Mouse (Mus musculus): ENCODE data around the gene Bcdin3d. TPM values are rescaled to one million over a fixed set of nuclear protein-coding genes. Genes with fewer than 3 reads are reported as not detected.

Gene Bcdin3d
- polyA plus RNA-seq, 1 experiment from 2014 or later = 14.8 TPM

DNA sequence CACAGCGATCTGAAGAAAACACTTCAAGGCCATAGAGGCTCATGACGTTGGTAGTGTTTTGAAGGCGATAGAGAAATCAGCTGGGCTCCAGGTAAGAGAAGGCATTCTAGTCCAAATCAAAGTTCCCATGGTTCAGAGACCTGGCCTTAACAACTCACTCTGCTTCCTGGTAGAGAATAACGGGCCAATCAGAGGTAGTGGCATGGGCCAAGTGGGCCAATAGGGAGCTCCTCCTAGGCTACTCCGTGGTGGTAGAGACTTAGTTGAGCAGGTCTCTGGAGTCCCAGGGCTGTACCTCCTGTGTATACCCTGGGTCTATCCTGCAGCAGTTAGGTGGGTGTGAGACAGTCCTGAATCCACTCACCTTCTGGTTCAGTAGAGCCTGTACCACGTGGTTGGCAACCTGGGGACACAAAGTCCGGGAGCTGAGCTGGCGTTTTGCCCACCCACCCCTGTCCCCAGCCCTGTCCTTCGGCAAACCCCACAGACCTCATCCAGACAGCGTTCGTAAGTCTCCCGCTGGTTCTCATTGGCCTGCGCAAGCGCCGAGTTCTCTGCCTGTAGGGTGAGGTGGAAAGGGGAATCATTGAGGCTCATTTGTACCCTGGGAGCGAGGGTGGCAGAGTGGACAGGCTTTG lies 41.3 kb downstream of the Bcdin3d start:
- H3K4me1 ChIP-seq = peaks cover 16% of the 10 kb centered on the region
- H3K4me3 ChIP-seq (replicated peaks) = no peak overlapping the region
- peaks cover 10% of the 10 kb centered on the region for H3K36me3 ChIP-seq
- no peak overlapping the region for H3K9ac ChIP-seq
- 85% methylated on average over 16 of the region's 16 CpGs for WGBS
- H3K4me2 ChIP-seq = no peak overlapping the region
- H3K27ac ChIP-seq = no peak overlapping the region
- ATAC-seq (ENCODE audit: insufficient read depth, low FRiP score, low read depth) = no peak
- no peaks in the 10 kb centered on the region for H3K27me3 ChIP-seq (replicated peaks)
- H3K9me3 ChIP-seq = no peaks in the 10 kb centered on the region

DNA sequence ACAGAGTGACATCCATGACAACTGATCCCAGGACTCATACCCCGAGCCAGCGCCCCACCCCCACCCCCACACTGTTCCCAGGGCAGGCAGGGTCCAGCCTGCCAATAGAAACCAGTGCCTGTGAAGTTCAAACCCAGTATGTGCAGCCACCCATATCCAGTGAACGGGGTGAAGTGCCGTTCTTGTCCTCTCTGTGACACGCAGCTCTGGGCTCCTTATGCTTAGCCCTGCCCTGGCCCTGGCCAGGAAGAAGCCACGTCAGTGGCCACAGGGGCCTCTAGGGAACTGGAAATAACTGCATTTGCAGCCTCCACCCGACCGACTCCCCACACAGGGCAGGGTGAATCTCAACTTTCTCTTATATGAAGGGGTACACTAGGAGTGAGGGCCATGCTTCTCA lies 42.6 kb downstream of the Bcdin3d start:
- H3K27me3 ChIP-seq (replicated peaks) = no peaks in the 10 kb centered on the region

DNA sequence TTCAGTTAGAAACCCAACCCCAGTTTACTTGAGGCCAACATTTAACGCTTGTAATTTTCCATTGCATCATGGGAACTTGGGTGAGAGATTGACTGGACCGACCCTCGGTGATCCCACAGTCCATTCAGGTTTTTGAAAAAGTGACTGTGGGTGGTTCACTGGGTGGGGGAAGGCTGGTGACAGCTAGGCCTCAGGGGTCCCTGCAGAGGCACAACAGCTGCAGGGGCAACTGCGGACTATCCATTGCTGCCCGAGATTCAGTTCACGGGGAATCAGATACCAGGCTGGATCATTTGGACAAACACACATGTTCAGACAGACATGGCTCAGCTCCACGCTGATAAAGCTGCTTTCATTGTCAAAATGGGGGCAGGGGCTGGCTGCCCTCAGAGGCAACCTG lies 43.0 kb downstream of the Bcdin3d start:
- no peak overlapping the region for H3K4me2 ChIP-seq
- H3K4me3 ChIP-seq (replicated peaks) = no peak overlapping the region
- H3K27ac ChIP-seq = no peak overlapping the region
- H3K9ac ChIP-seq = no peak overlapping the region
- peaks cover 14% of the 10 kb centered on the region for H3K4me1 ChIP-seq
- H3K36me3 ChIP-seq = peaks cover 10% of the 10 kb centered on the region
- ATAC-seq (ENCODE audit: insufficient read depth, low FRiP score, low read depth) = no peak
- 78% methylated on average over 7 of the region's 7 CpGs for WGBS
- H3K9me3 ChIP-seq = no peaks in the 10 kb centered on the region
- H3K27me3 ChIP-seq (replicated peaks) = no peaks in the 10 kb centered on the region

More for the DNA sequence above, 42.6 kb downstream of the Bcdin3d start:
- Histone ChIP-seq H3K4me1 (peaks cover 16% of the 10 kb centered on the region), H3K9ac (no peak overlapping the region), H3K36me3 (peaks cover 10% of the 10 kb centered on the region), H3K4me2 (no peak overlapping the region), H3K4me3 (replicated peaks) (no peak overlapping the region), H3K27ac (no peak overlapping the region), H3K9me3 (no peaks in the 10 kb centered on the region)
- WGBS = 75% methylated on average over 8 of the region's 8 CpGs
- no peak for ATAC-seq (ENCODE audit: insufficient read depth, low FRiP score, low read depth)

DNA sequence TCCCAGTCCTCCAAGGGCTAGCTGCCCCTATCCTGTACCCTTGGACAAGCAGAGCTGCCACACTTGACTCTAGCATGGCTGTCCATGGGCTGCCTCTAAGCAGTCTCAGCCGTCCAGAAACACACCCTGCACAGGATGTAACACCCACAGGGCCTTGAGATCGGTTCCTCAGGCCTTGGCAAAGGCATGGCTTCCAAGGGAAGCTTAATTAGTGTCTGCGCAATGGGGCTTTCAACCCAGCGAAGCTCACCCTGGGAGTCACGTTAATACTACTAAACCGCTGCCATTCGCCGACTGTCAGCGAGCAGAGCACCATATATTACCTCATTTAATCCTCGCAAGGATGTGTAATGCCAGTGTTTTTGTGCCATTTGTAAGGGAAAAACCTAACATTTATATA lies 43.5 kb downstream of the Bcdin3d start:
- H3K4me1 ChIP-seq = peaks cover 12% of the 10 kb centered on the region
- 88% methylated on average over 10 of the region's 10 CpGs for WGBS
- peaks cover 13% of the 10 kb centered on the region for H3K36me3 ChIP-seq
- ATAC-seq (ENCODE audit: insufficient read depth, low FRiP score, low read depth) = no peak
- H3K9ac ChIP-seq = no peak overlapping the region
- H3K27ac ChIP-seq = no peak overlapping the region
- no peaks in the 10 kb centered on the region for H3K27me3 ChIP-seq (replicated peaks)
- H3K4me2 ChIP-seq = no peak overlapping the region
- no peaks in the 10 kb centered on the region for H3K9me3 ChIP-seq
- H3K4me3 ChIP-seq (replicated peaks) = no peak overlapping the region

DNA sequence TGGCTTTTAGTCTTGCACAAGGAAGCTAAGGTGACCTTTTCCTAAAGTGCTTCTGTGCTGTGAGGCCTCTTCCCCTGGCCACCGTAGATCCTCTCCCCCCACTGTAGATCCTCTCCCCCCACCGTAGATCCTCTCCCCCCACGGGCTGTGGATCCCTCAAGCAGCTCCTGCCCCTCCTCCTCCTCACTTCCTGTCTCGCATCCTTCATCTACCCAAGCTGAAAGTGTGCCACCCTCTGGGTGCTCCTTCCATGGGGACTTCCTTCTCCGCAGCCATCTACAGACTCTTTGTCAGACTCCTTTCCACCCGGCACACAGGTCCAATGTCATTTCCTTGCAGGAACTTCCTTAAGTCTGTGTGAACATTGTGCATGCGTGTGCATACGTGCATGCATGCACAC lies 44.1 kb downstream of the Bcdin3d start:
- 75% methylated on average over 8 of the region's 8 CpGs for WGBS
- H3K36me3 ChIP-seq = peaks cover 19% of the 10 kb centered on the region
- H3K4me3 ChIP-seq (replicated peaks) = no peak overlapping the region
- H3K9ac ChIP-seq = no peak overlapping the region
- no peak for ATAC-seq (ENCODE audit: insufficient read depth, low FRiP score, low read depth)
- H3K27me3 ChIP-seq (replicated peaks) = no peaks in the 10 kb centered on the region
- H3K9me3 ChIP-seq = no peaks in the 10 kb centered on the region
- no peak overlapping the region for H3K4me2 ChIP-seq
- peaks cover 9% of the 10 kb centered on the region for H3K4me1 ChIP-seq
- no peak overlapping the region for H3K27ac ChIP-seq

DNA sequence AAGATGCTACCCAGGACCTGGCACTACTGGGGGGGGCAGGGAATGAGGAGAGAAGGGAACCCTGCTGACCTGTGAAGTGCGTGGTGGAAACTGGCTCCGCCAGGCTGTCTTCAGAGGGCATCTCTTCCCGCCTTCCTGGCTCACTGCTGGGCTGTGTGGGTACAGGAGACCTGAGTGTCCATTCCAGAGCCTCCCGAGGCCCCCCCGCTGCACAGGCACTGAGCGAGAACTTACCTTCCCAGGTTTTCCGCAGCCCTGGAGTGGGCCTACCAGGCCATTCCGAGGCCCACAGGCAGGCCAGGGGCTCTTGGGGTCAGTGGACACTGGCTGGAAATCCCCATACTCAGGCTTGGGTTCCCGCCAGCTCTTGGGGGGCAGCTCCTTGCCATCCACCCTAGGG lies 50.6 kb downstream of the Bcdin3d start:
- no peaks in the 10 kb centered on the region for H3K27me3 ChIP-seq (replicated peaks)
- no peak overlapping the region for H3K4me2 ChIP-seq
- H3K4me3 ChIP-seq (replicated peaks) = no peak overlapping the region
- H3K27ac ChIP-seq = no peak overlapping the region
- peaks cover 13% of the 10 kb centered on the region for H3K36me3 ChIP-seq
- ATAC-seq (ENCODE audit: insufficient read depth, low FRiP score, low read depth) = no peak
- H3K9me3 ChIP-seq = no peaks in the 10 kb centered on the region
- H3K4me1 ChIP-seq = peaks cover 26% of the 10 kb centered on the region
- H3K9ac ChIP-seq = no peak overlapping the region
- 87% methylated on average over 9 of the region's 9 CpGs for WGBS

DNA sequence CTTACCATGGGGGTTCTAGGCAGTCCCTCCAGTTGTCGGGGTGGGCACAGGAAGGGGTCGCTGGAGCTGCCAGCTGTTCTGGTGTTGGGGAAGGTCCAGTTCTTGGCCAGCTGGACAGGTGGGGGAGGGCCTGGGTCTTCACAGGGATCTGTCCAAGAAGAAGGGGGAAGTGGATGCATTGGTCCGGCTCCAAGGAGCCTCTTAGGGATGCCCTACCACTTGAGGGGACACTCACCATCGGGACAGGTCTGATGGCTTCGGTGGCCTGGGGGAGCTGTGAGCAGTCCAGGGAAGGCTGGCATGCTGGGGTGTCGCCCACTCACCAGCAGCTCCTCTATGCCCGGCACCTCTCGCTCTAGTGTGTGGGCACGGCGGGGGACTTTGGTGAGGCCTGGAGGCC lies 51.4 kb downstream of the Bcdin3d start:
- no peak overlapping the region for H3K4me2 ChIP-seq
- H3K36me3 ChIP-seq = peaks cover 13% of the 10 kb centered on the region
- no peak overlapping the region for H3K9ac ChIP-seq
- no peak overlapping the region for H3K27ac ChIP-seq
- no peak overlapping the region for H3K4me3 ChIP-seq (replicated peaks)
- ATAC-seq (ENCODE audit: insufficient read depth, low FRiP score, low read depth) = no peak
- H3K27me3 ChIP-seq (replicated peaks) = no peaks in the 10 kb centered on the region
- no peaks in the 10 kb centered on the region for H3K9me3 ChIP-seq
- H3K4me1 ChIP-seq = peaks cover 26% of the 10 kb centered on the region
- WGBS = 93% methylated on average over 10 of the region's 10 CpGs

DNA sequence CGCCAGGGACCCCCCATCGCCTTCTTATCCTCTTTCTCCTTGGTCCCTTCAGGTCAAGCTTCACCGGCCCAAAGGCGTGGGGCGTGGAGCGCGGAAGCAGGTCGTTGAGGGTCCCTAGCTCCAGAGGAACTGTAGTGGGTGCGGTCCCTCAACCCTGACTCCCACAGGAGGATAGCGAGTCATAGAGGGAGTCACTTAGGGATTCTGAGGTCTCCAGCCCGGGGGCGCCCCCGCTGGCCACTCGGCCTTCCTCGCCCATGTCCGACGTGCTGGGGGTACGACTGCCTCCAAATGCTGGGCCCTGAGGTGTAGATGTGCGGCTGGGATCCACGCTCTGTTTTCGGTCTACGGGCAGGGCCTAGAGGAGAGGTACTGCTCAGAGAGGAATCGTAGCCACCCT lies 52.0 kb downstream of the Bcdin3d start:
- no peak overlapping the region for H3K4me3 ChIP-seq (replicated peaks)
- peaks cover 22% of the 10 kb centered on the region for H3K4me1 ChIP-seq
- H3K27ac ChIP-seq = no peak overlapping the region
- no peak for ATAC-seq (ENCODE audit: insufficient read depth, low FRiP score, low read depth)
- no peak overlapping the region for H3K4me2 ChIP-seq
- no peaks in the 10 kb centered on the region for H3K27me3 ChIP-seq (replicated peaks)
- peaks cover 13% of the 10 kb centered on the region for H3K36me3 ChIP-seq
- H3K9me3 ChIP-seq = no peaks in the 10 kb centered on the region
- WGBS = 92% methylated on average over 23 of the region's 23 CpGs
- no peak overlapping the region for H3K9ac ChIP-seq

DNA sequence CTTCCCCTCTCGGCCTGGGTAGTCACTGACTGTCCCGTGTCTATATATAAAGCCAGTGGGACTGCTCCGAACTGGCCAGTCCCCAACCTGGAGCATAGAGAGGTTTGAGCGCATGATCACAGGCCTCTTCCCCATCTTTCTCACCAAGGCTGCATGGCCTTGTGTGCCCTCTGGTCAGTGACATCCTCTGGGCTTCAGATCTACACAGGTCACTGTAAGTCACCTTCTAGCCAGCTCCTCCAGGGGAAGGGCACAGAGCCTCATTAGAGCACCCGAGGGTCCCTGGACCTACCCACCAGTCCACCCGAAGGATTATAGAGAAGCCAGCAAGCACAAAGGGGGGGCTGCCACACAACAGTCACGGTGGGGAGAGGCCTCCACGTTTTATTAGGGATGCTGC lies 52.9 kb downstream of the Bcdin3d start:
- Histone ChIP-seq H3K4me1 (peaks cover 22% of the 10 kb centered on the region), H3K36me3 (peaks cover 13% of the 10 kb centered on the region; the same call in 1 of the 2 replicates), H3K9ac (no peak overlapping the region), H3K4me3 (replicated peaks) (no peak overlapping the region), H3K27me3 (replicated peaks) (no peaks in the 10 kb centered on the region), H3K27ac (peak overlapping the region; percentile 81; the same call in 1 of the 2 replicates), H3K9me3 (no peaks in the 10 kb centered on the region), H3K4me2 (no peak overlapping the region)
- 82% methylated on average over 8 of the region's 8 CpGs for WGBS
- ATAC-seq (ENCODE audit: insufficient read depth, low FRiP score, low read depth) = no peak

DNA sequence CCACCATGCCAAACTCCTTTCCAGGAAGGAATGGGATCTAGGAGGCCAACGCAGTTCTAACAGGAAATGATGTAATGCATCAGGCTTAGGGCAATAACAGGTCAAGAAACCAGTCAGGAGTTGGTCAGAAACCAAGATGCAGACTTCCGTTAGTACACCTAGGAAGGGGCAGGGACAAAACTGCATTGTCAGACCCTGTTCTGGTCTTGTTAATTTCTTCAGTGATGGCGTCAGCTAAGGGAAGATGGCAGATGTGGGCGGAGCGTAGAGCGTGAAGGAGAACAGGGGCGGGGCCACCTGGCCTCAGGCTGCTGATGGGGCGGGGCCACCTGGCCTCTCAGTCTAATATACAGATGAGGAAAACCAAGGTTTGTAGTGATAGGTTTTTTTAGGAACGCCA lies 53.4 kb downstream of the Bcdin3d start:
- Histone ChIP-seq H3K27me3 (replicated peaks) (no peaks in the 10 kb centered on the region), H3K4me2 (peak overlapping the region; percentile 44), H3K36me3 (peaks cover 11% of the 10 kb centered on the region; the same call in 1 of the 2 replicates), H3K4me1 (peaks cover 22% of the 10 kb centered on the region), H3K4me3 (replicated peaks) (0 out of 2 replicates have a peak overlapping the region, but pooled peaks have one; percentile 3), H3K9ac (no peak overlapping the region), H3K9me3 (no peaks in the 10 kb centered on the region), H3K27ac (peak overlapping the region; percentile 81)
- 59% methylated on average over 9 of the region's 9 CpGs for whole genome bisulfite sequencing
- ATAC-seq (ENCODE audit: insufficient read depth, low FRiP score, low read depth) = no peak; the same call in 1 of the 2 replicates

DNA sequence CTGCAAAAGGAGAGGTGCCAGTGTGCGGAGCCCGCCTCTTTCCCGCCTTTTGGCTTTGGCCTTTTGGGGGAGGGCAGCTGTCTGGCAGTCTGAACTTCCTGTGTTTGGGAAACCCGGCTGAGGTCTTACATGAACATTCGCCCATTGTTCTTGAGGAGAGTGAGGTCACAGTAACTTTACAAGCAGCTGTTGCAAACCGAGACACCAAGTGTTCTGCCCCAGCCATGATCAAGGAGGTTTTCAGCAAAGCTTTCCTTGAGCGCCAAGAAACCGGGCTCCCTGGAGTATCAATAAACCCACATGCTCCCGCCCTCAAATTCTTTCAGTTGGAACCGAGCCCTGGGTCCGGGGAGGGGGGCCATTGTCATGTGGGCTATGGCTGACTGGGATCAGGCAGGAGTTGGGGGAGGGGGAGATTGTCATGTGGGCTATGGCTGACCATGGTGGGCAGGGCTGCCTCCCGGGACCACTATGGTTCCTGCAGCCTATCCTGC lies 54.0 kb downstream of the Bcdin3d start:
- Histone ChIP-seq H3K9me3 (no peaks in the 10 kb centered on the region), H3K27me3 (replicated peaks) (no peaks in the 10 kb centered on the region), H3K4me2 (peak overlapping the region; percentile 44), H3K36me3 (peaks cover 5% of the 10 kb centered on the region; the same call in 1 of the 2 replicates), H3K4me3 (replicated peaks) (0 out of 2 replicates have a peak overlapping the region, but pooled peaks have one; percentile 3), H3K9ac (no peak overlapping the region), H3K4me1 (peaks cover 22% of the 10 kb centered on the region), H3K27ac (peak overlapping the region; percentile 81)
- peak; percentile 42 for ATAC-seq (ENCODE audit: insufficient read depth, low FRiP score, low read depth)
- 7% methylated on average over 12 of the region's 12 CpGs for WGBS

DNA sequence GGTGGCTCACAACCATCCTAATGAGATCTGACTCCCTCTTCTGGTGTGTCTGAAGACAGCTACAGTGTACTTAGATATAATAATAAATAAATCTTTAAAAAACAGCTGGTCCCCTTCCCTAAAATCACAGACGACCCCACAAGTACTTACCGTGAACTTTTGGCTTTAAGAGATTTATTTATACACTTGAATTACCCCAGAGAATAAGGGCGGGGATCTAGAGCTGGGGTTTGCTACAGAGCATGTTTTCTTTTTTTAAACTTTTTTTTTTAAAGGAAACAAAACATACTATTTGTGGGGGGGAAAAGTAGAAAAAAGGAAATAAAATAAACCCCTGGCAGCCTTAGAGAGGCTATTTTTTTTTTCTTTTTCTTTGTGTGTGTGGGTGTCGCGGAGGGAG lies 54.4 kb downstream of the Bcdin3d start:
- no peaks in the 10 kb centered on the region for H3K9me3 ChIP-seq
- no peak overlapping the region for H3K4me3 ChIP-seq (replicated peaks)
- peak overlapping the region; percentile 81 for H3K27ac ChIP-seq
- H3K9ac ChIP-seq = no peak overlapping the region
- 24% methylated on average over 5 of the region's 5 CpGs for WGBS
- ATAC-seq (ENCODE audit: insufficient read depth, low FRiP score, low read depth) = no peak
- H3K4me1 ChIP-seq = peaks cover 22% of the 10 kb centered on the region
- H3K36me3 ChIP-seq = 0 out of 2 replicates have a peak, but pooled peaks cover 4% of the 10 kb centered on the region
- peak overlapping the region; percentile 44 for H3K4me2 ChIP-seq
- H3K27me3 ChIP-seq (replicated peaks) = no peaks in the 10 kb centered on the region
